Mouse (Mus musculus): ENCODE data around the gene Hmg20b.

Gene Hmg20b

GRCm38 (mm10) chr10:81377793-81378552 lies 27.7 kb upstream of the Hmg20b start, which contains the start of gene Fzr1:
Fzr1 (minus strand) TSS chr10:81378516.
- no peak for DNase-seq

GRCm38 (mm10) chr10:81377362-81377664 lies 27.0 kb upstream of the Hmg20b start:
- DNase-seq: no peak

GRCm38 (mm10) chr10:81376561-81377361 lies 26.5 kb upstream of the Hmg20b start:
- DNase-seq: no peak

- no peak for DNase-seq
Observed at GRCm38 (mm10) chr10:81375322-81375721, 25.0 kb upstream of the Hmg20b start.

GRCm38 (mm10) chr10:81367207-81367495 lies 16.9 kb upstream of the Hmg20b start:
- DNase-seq: no peak

- no peak for DNase-seq
Observed at GRCm38 (mm10) chr10:81366477-81367206, 16.4 kb upstream of the Hmg20b start.

- DNase-seq: no peak
Observed at GRCm38 (mm10) chr10:81365672-81366476, 15.6 kb upstream of the Hmg20b start, which contains the start of gene 4930404N11Rik. 4930404N11Rik (minus strand) TSS chr10:81365816.

GRCm38 (mm10) chr10:81365073-81365472 lies 14.8 kb upstream of the Hmg20b start:
- DNase-seq: no peak

GRCm38 (mm10) chr10:81364666-81365065 lies 14.4 kb upstream of the Hmg20b start:
- DNase-seq: no peak

GRCm38 (mm10) chr10:81363436-81364346 lies 13.4 kb upstream of the Hmg20b start:
- no peak for DNase-seq

GRCm38 (mm10) chr10:81362336-81362949 lies 12.2 kb upstream of the Hmg20b start:
- no peak for DNase-seq

GRCm38 (mm10) chr10:81360721-81361120 lies 10.4 kb upstream of the Hmg20b start:
- no peak for DNase-seq

GRCm38 (mm10) chr10:81358841-81359240 lies 8.6 kb upstream of the Hmg20b start:
- no peak for DNase-seq

GRCm38 (mm10) chr10:81358209-81358608 lies 7.9 kb upstream of the Hmg20b start:
- DNase-seq: no peak

GRCm38 (mm10) chr10:81356991-81357844 lies 6.9 kb upstream of the Hmg20b start, which contains the start of gene Mfsd12:
Mfsd12 (plus strand) TSS chr10:81357491.
- DNase-seq: peak; percentile 83 to 86

- no peak for DNase-seq
Observed at GRCm38 (mm10) chr10:81356352-81356990, 6.2 kb upstream of the Hmg20b start.

- no peak for DNase-seq
Observed at GRCm38 (mm10) chr10:81355533-81355932, 5.3 kb upstream of the Hmg20b start.

GRCm38 (mm10) chr10:81354738-81355477 lies 4.6 kb upstream of the Hmg20b start:
- DNase-seq: no peak

Data from spleen, adult 18-20 months (tissue).